Mouse (Mus musculus): ENCODE results near the gene Kirrel3.

The Kirrel3 gene

DNA sequence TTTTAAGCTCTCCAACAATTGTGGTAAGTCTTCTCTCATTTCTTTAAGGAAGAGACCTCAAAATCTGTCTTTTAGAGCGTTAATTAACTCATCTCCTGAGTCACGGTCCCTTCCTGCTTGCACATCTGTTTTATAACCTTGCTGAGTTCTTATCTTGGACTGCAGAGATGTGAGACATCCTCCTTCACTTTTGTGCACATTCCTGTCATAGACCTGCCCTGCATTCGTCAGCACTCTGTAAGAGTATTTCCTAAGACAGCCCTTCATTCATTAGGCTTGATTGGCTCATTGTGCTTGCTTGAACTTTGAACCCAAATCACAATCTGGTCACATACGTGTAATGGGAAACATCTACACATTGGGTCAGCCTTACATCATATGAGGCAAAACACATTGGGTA lies 114.6 kb downstream of the Kirrel3 start:
- no peak for DNase-seq (ENCODE audit: low spot score in 2 of 2)

DNA sequence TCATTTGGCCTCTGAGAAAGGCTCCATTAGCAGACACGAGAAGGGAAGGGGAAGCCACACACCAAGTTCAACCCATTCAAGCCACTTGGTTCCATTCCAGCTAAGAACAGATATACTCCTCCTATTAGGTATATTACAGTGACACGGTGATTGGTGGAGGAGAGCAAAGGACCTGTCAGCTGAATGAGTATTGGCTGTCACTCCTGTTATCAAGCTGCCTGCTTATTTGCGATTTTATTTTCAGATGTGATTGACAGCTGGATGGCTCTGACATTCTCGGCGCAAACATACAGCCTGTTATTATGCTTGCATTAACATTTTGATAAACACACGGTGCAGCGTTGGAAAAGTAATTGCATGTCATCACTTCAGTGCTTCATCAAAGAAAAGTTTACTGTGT lies 118.1 kb downstream of the Kirrel3 start:
- DNase-seq (ENCODE audit: low spot score in 2 of 2), result no peak

GRCm38 (mm10) chr9:34604931-34605330 lies 119.2 kb downstream of the Kirrel3 start:
- DNase-seq (ENCODE audit: low spot score in 2 of 2), result no peak

DNA sequence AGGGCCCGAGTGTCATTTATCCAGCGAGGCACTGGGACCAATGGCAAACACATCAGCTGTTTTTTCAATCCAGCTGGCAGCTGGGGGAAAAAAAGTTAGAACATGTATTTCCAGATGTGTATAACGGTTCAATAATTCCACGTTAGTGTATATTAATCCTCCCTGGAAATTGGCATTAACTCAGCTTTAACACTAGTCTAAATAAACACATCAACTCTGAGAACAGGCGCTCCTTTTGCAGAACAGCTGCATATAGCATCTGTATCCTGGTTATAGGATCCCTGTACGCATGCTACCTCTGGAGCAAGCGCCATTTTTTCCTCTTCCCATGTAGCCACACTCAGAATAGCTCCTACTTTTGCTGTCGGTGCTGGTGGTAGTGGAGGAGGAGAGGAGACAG lies 119.8 kb downstream of the Kirrel3 start:
- DNase-seq (ENCODE audit: low spot score in 2 of 2), result no peak

GRCm38 (mm10) chr9:34607976-34608375 lies 122.3 kb downstream of the Kirrel3 start:
- no peak for DNase-seq (ENCODE audit: low spot score in 2 of 2)

DNA sequence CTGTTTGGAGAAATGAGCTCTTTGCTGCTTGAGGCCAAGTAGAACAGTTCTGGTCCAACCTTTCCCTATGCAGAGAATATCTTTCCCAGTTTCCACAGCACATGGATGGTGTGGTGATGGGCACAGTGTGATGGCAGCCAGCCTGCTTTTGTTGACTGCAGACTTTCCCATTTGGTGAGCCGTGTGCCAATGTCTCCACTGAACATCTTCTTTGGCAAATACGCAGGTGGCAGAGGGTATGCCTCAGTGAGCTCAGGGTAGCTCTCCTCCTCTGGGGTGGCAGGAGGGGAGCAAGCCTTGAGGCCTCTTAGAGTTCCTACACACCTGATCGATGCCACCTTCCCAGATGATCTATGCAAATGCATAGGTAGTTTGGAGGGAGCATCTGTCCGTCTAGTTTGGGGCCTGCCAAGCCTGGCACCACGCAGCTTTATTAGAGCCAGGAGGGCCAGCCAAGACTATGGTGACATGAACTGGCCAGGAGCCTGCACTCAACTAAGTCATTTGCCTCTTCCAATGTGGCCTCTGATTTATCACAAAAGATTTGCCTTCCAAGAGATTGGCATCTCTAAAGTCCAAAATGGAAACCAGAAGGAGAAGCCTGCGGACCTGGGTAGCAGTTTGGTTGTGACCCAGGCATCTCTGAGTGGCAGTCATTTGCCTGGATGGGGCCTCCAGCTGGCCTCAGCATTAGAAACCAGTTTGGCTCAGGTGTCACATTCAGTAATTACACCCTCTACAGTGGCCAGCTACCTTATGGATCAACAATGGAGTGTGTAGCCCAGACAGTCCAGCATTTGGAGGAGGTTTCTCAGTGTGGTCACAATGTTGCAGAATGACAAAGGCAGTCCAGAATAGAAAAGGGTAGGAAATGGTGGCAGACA lies 127.4 kb downstream of the Kirrel3 start:
- DNase-seq (ENCODE audit: low spot score in 2 of 2), result no peak

DNA sequence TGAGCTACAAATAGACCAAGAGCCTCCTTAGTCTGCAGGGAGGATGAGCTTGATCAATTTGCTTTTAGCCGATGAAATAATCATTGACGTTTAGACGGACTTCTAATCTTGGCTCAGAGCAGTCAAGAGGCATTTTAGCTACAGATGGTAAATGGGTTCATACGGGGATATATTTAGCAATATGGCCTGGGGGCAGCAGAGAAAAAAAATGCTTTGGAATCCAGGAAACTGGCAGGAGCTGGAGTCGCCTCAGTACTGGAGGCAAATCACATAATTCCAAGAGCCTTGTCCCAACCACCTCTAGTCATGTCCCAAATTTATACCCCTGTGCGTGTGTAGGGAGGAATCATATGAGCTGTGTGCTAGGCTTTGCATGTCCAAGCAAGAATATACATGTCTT lies 132.4 kb downstream of the Kirrel3 start:
- no peak for DNase-seq (ENCODE audit: low spot score in 2 of 2)

- no peak for DNase-seq (ENCODE audit: low spot score in 2 of 2)
These were observed 134.2 kb downstream of the Kirrel3 start for GRCm38 (mm10) chr9:34619913-34620312.

DNA sequence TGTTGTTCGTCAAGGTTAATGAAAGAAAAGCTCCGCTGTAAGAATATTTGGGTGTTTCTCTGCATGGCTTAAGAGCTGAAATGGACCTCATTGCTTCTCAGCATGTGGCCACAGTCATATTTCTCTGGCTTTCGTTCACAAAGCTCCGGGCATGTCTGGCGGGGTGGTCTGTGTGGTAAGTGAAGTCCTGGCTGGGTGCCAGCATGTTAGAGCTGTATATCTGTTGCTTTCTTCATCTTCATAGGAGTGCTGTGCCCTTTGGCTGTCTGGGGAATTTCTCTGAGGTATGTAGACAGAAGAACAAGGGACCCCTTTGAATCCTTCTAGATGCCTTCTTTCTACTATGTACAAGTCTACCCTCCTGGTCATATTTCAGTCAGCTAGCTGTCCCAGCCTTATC lies 137.8 kb downstream of the Kirrel3 start:
- DNase-seq (ENCODE audit: low spot score in 2 of 2), result no peak

- DNase-seq (ENCODE audit: low spot score in 2 of 2), result no peak
These were observed 138.3 kb downstream of the Kirrel3 start for GRCm38 (mm10) chr9:34624021-34624420.

DNA sequence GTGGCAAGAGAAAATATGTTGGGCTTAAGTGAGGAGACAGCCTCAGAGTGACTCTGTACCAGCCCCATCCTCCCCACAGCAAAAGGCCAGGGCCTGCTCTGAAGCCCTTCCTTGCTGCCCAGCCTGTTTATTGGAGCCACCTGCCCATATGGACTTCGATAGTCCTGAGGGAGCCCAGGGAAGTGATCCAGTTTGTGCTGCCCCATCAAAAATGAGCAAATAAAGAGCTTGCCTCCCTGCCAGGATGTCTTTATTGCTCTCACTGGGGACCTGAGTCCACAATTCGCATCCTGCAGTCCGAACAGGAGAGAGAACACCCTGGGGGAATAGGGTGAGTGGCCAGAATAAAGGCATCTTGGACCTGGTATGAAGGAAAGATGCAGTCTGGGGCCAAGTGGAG lies 143.1 kb downstream of the Kirrel3 start:
- DNase-seq (ENCODE audit: low spot score in 2 of 2), result no peak

- no peak for DNase-seq (ENCODE audit: low spot score in 2 of 2)
These were observed 150.0 kb downstream of the Kirrel3 start for GRCm38 (mm10) chr9:34635696-34636095.

GRCm38 (mm10) chr9:34643917-34644316 lies 158.2 kb downstream of the Kirrel3 start:
- DNase-seq (ENCODE audit: low spot score in 2 of 2), result no peak

- DNase-seq (ENCODE audit: low spot score in 2 of 2), result no peak
These were observed 158.7 kb downstream of the Kirrel3 start for GRCm38 (mm10) chr9:34644392-34644791.

- no peak for DNase-seq (ENCODE audit: low spot score in 2 of 2)
These were observed 161.1 kb downstream of the Kirrel3 start for GRCm38 (mm10) chr9:34646831-34647230.

DNA sequence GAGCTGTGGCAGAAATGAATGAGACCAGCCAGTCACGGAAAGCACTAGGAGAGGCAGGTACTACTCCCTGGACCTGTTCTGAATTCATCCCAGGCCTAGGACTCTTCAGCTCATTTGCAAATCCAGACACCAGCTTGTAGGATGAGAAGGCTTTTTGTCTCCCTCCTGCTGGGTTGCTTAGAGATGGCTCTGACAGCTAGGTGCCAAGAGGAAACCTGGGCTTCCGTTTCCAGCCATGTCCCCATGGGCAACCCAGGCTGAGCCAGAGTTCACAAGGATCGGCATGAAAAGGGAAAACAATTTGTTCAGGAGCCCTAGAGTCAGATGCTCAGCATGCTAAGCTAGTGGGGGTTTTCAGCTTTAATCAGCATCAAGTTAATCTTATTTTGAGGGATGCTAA lies 166.6 kb downstream of the Kirrel3 start:
- DNase-seq (ENCODE audit: low spot score in 2 of 2), result no peak

- DNase-seq (ENCODE audit: low spot score in 2 of 2), result no peak
These were observed 167.4 kb downstream of the Kirrel3 start for GRCm38 (mm10) chr9:34653141-34653540.

GRCm38 (mm10) chr9:34660566-34660965 lies 174.9 kb downstream of the Kirrel3 start:
- DNase-seq (ENCODE audit: low spot score in 2 of 2), result no peak

DNA sequence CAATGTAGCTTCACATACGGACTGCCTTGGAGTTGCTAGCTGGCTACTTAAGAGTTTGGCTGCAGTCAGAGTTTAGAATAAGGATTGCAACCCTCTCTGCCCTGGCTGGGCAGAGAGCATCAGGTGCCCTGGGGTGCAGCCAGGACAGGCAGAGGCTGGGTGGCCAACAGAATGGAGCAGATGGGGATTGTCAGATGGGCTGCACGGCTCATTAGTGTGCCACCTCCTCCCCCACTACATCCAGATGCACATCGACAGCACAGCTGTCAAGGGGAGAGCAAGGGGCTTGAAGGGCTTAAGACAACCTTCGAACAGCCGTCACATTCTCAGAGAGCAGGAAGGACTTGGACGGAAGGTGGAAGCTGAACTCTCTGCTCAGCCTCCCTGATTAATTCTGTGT lies 177.7 kb downstream of the Kirrel3 start:
- DNase-seq (ENCODE audit: low spot score in 2 of 2), result no peak

- DNase-seq (ENCODE audit: low spot score in 2 of 2), result no peak
These were observed 179.9 kb downstream of the Kirrel3 start for GRCm38 (mm10) chr9:34665361-34666129.

GRCm38 (mm10) chr9:34667182-34667581 lies 181.5 kb downstream of the Kirrel3 start:
- no peak for DNase-seq (ENCODE audit: low spot score in 2 of 2)

DNA sequence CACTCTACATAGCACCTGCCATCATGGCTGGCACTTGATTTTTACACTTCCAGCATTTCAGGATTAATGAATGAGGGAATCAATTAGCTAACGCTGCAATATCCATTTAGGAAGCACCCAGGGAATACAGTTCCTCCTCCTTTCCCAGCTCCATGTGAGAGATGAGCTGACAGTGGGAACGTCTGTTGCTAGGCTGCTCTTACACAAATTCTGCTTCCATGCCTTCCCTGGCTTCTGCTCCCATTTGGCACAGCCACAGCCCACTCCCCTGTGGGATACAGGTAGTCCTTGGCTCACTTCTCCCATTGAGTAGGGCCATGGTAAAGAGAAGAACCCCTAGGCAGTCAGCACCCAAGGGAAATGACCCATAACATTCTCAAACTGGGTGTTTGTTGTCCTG lies 185.2 kb downstream of the Kirrel3 start:
- no peak for DNase-seq (ENCODE audit: low spot score in 2 of 2)

- peak; percentile 48 to 55 for DNase-seq (ENCODE audit: low spot score in 2 of 2)
These were observed 201.1 kb downstream of the Kirrel3 start for GRCm38 (mm10) chr9:34686798-34687197.

Measured in right cerebral cortex, postnatal 36 days (tissue).